Mouse (Mus musculus) gastrocnemius, postnatal 4 days (tissue): ENCODE data around the gene Prpsap2. TPM values are rescaled to one million over a fixed set of nuclear protein-coding genes. Genes with fewer than 3 reads are reported as not detected.

ENCODE experiments used
- DNase-seq, 2 experiments: peaks; one replicate each; pipeline ENCODE4 v3.0.0; 2021 to 2022; ENCODE audit warnings: low spot score in 2 of 2, mixed read lengths in 2 of 2
- total RNA-seq, 2 experiments: library from RNA; stranded (reverse); gene quantifications; 2 replicates each; pipeline ENCODE4 v1.2.3; 2021

Prpsap2 gene
- total RNA-seq, 2 experiments from 2014 or later, result 12.2 to 12.9 TPM

DNA sequence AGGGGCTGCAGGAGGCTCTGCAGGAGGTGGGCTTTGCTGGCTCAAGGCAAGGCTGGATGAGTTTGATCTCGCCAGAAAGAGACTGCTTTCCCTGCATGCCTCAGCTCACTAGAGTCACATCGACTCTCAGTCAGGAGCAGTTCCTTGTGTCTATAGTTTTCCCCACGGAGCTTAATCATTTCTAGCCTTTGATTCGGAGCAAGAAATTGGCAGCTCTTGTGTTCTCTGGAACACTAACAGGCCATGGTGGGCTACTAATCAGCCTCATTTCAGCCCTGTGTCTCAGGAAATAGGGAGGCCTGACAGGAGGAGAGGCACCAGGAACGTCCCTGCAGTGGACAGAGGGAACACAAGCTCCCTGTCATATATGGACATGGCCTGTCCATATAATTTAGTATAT is 43.9 kb downstream of the Prpsap2 start:
- no peak for DNase-seq

DNA sequence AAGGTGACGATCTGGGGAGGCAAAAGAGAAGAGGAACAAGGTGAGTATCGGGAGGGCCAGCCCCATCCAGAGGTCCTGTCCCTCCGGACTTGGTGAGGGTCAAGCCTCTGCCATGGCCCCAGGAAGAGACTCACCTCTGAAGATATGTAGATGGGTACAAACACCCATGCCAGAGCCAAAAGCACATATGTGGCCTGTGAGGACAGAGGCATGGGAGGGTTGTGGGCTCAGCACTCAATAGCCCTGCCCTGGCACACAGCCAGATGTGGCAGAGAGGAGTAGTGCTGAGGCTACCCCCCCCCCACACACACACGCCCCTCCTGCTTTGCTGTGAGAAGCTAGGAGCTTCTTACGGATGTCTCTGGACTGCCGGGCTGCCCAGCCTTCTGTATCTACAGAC is 46.8 kb downstream of the Prpsap2 start:
- no peak for DNase-seq

GRCm38 (mm10) chr11:61714346-61715117 is 47.4 kb downstream of the Prpsap2 start:
- DNase-seq, result peak in 1 of 2 experiments; percentile 61

GRCm38 (mm10) chr11:61713157-61713855 is 48.6 kb downstream of the Prpsap2 start:
- DNase-seq, result no peak

DNA sequence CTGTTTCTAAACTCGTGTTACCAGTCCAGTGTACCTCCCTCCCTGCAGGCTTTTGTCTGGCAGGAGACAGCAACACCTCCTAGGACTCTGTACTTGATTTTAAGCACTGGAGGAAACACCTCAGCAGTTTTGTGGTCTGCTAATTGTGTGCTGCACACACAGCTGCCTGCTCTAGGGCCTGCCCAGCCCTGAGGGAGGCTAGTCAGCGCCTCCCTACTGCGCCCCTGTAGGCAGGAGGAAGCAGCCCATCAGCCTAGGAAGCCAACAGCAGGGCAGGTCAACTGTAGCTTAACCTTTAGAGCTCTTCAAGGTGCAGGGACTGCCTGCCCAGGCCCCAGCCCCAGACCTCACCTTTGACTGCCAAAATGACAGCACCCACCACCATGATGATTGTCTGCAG is 53.0 kb downstream of the Prpsap2 start:
- DNase-seq, result no peak

GRCm38 (mm10) chr11:61706232-61706631 is 55.7 kb downstream of the Prpsap2 start:
- no peak for DNase-seq

DNA sequence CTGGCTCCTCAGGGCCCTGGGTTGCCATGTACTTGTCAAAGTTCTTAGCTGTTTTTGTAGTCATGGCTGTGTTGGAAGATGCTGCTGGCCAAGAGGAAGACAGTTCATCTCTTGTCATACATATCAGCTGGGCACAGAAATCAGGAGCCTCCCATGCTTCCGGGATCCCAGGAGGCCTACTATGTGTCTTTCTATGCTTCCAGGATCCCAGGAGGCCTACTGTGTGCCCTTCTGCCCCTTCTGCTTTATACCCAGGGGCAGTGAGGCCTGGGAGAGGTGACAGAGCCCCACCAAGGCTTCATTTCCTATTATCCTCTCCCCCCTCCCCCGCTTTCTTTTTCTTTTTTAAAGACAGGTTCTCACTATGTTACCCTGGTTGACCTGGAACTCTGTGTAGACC is 56.3 kb downstream of the Prpsap2 start:
- no peak for DNase-seq

- no peak for DNase-seq
Observed at GRCm38 (mm10) chr11:61702494-61702893, 59.4 kb downstream of the Prpsap2 start.

DNA sequence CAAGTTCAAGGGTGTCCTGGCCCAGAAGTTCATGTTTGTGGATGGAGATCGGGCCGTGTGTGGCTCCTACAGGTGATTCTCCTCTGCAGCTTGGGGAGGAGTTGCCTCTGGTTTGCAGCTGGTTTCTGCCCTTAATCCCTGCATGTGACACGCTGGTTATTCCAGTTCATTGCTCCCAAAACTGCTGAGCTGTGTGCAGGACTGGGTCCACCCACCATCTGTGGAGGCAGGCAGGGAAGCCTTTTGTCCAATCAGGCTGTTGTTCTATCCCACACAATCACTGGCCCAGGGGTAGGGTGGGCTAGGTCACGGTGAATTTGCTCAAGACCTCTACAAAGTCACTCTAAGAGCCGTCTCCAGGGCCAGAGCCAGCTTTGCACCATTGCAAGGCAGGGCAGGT is 60.2 kb downstream of the Prpsap2 start:
- no peak for DNase-seq

- no peak for DNase-seq
Observed at GRCm38 (mm10) chr11:61699933-61700332, 62.0 kb downstream of the Prpsap2 start.

DNA sequence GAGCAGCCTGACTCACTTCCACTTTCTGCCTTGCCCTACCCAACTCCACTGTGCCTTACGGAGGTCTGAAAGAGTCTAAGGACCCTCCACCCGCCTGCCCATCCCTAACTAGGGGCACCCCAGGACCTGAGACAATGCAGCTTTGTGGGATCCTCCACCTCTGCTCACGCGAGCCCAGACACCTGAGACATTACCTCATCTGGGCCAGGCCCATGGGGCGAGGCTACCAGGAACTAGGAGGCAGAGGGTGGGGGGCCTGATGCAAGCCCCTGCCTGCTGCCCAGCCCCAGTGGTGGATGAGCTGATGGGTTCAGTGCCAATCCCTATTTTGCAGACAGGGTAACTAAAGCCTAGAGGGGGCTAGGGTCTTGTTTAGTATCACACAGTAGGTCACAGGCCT is 62.4 kb downstream of the Prpsap2 start:
- no peak for DNase-seq

- no peak for DNase-seq
Observed at GRCm38 (mm10) chr11:61698852-61699251, 63.0 kb downstream of the Prpsap2 start.

GRCm38 (mm10) chr11:61692996-61693395 is 68.9 kb downstream of the Prpsap2 start:
- DNase-seq, result no peak

- no peak for DNase-seq
Observed at GRCm38 (mm10) chr11:61687595-61687994, 74.3 kb downstream of the Prpsap2 start.

GRCm38 (mm10) chr11:61686906-61687453 is 74.9 kb downstream of the Prpsap2 start:
- no peak for DNase-seq

GRCm38 (mm10) chr11:61686141-61686540 is 75.7 kb downstream of the Prpsap2 start:
- no peak for DNase-seq

- DNase-seq, result no peak
Observed at GRCm38 (mm10) chr11:61685119-61685725, 76.7 kb downstream of the Prpsap2 start.

GRCm38 (mm10) chr11:61683907-61684731 is 77.8 kb downstream of the Prpsap2 start, which contains the start of gene Fam83g:
Fam83g (plus strand) TSS chr11:61684091.
- peak in 1 of 2 experiments; percentile 50 for DNase-seq
